In genomic region chr6:71624723-71625122, GRCm38 (mm10) we compare ENCODE assay signal across 25 mouse cellular contexts. TPM values are rescaled to one million over a fixed set of nuclear protein-coding genes. Genes with fewer than 3 reads are reported as not detected.
A peak's percentile ranks its signal among the peaks of the same experiment; 100 is the strongest.
DNase-seq lines count a peak whose midpoint lies in the region; ATAC-seq and TF ChIP-seq lines count a peak whose summit lies in the region.
"Had no signal": no experiment of that assay in that cellular context is flagged by ENCODE, and none has a peak within 500 bp of the region (broad histone marks: within the 10 kb centered on the region; RNA-seq: fewer than 3 reads in every experiment).

No protein-coding gene starts in this region.

- no peak overlapping the region for H3K27ac ChIP-seq in limb, embryonic 14.5 days (replicated peaks; ENCODE audit: low read depth, low read length)
- H3K27ac ChIP-seq in limb, embryonic 10.5 days: no peak overlapping the region
- H3K27ac ChIP-seq in embryonic facial prominence, embryonic 13.5 days: 0 out of 2 replicates have a peak overlapping the region, but pooled peaks have one; percentile 33
- H3K27ac ChIP-seq: embryonic facial prominence, embryonic 15.5 days; heart, adult 2 months; heart, embryonic 10.5 days; heart, embryonic 13.5 days; hindbrain, embryonic 14.5 days; hindbrain, postnatal 0 days had no signal

- peaks cover 14% of the 10 kb centered on the region for H3K4me1 ChIP-seq in limb, embryonic 14.5 days (ENCODE audit: control insufficient read depth, insufficient read depth, low read length)
- peaks cover 10% of the 10 kb centered on the region for H3K4me1 ChIP-seq in limb, embryonic 10.5 days
- H3K4me1 ChIP-seq in embryonic facial prominence, embryonic 13.5 days: peaks cover 9% of the 10 kb centered on the region
- H3K4me1 ChIP-seq: heart, embryonic 10.5 days had no signal

- peak; percentile 53; the same call in 1 of the 2 replicates for ATAC-seq in limb, embryonic 14.5 days (ENCODE audit: low FRiP score, low read depth)
- no peak for ATAC-seq in embryonic facial prominence, embryonic 13.5 days (ENCODE audit: insufficient number of reproducible peaks, insufficient read depth, low FRiP score, low TSS enrichment, low read depth)
- ATAC-seq: activated CD4-positive, CD25-positive, alpha-beta regulatory T cell, adult 4 months; CD4-positive, CD25-positive, alpha-beta regulatory T cell, adult 4 months; forebrain, embryonic 14.5 days; forebrain, postnatal 0 days; hindbrain, postnatal 0 days; intestine, postnatal 0 days had no signal

- H3K4me3 ChIP-seq in limb, embryonic 14.5 days (replicated peaks; ENCODE audit: low read length): no peak overlapping the region
- no peak overlapping the region for H3K4me3 ChIP-seq in limb, embryonic 10.5 days
- H3K4me3 ChIP-seq in embryonic facial prominence, embryonic 13.5 days: no peak overlapping the region
- H3K4me3 ChIP-seq: embryonic facial prominence, embryonic 15.5 days; heart, adult 2 months; heart, embryonic 10.5 days; heart, embryonic 13.5 days had no signal

- no peaks in the 10 kb centered on the region for H3K9me3 ChIP-seq in limb, embryonic 14.5 days (ENCODE audit: control insufficient read depth, low read length)
- no peaks in the 10 kb centered on the region for H3K9me3 ChIP-seq in limb, embryonic 10.5 days (replicated peaks)
- H3K9me3 ChIP-seq in embryonic facial prominence, embryonic 13.5 days: no peaks in the 10 kb centered on the region
- H3K9me3 ChIP-seq: embryonic facial prominence, embryonic 15.5 days; heart, embryonic 10.5 days; heart, embryonic 13.5 days had no signal

- no peak for DNase-seq in limb, embryonic 14.5 days (ENCODE audit: low spot score)
- no peak for DNase-seq in limb, embryonic 10.5 days (ENCODE audit: low spot score)
- peak; percentile 10 for DNase-seq in hindlimb bud, embryonic 11.5 days (ENCODE audit: extremely low spot score, low read depth, low spot score)
- no peak for DNase-seq in lung, postnatal 14 days
- DNase-seq in spleen, postnatal 14 days (ENCODE audit: low spot score in 2 of 2): no peak
- DNase-seq: adrenal gland, postnatal 10 days; adrenal gland, postnatal 36 days; cerebellum, adult 18-20 months; cerebellum, adult 9-10 months; cerebellum, postnatal 14 days; forebrain, postnatal 0 days; gastrocnemius, postnatal 25 days; heart, adult 2 months; heart, postnatal 14 days; heart, postnatal 4 days had no signal

- H3K27me3 ChIP-seq in limb, embryonic 14.5 days (ENCODE audit: control insufficient read depth, insufficient read depth, low read length): no peaks in the 10 kb centered on the region
- no peaks in the 10 kb centered on the region for H3K27me3 ChIP-seq in limb, embryonic 10.5 days (ENCODE audit: low read depth, poor library complexity, severe bottlenecking)
- H3K27me3 ChIP-seq in embryonic facial prominence, embryonic 13.5 days: no peaks in the 10 kb centered on the region
- H3K27me3 ChIP-seq: embryonic facial prominence, embryonic 15.5 days; heart, embryonic 13.5 days had no signal

- H3K4me2 ChIP-seq in limb, embryonic 14.5 days (replicated peaks; ENCODE audit: low read depth, low read length, severe bottlenecking): no peak overlapping the region
- H3K4me2 ChIP-seq in embryonic facial prominence, embryonic 13.5 days: no peak overlapping the region
- H3K4me2 ChIP-seq: embryonic facial prominence, embryonic 15.5 days; heart, embryonic 13.5 days; hindbrain, embryonic 14.5 days had no signal

- H3K36me3 ChIP-seq in limb, embryonic 14.5 days (ENCODE audit: control insufficient read depth, insufficient read depth, low read length): peaks cover 75% of the 10 kb centered on the region
- H3K36me3 ChIP-seq in limb, embryonic 10.5 days: peaks cover 99% of the 10 kb centered on the region
- H3K36me3 ChIP-seq in embryonic facial prominence, embryonic 13.5 days: peaks cover 73% of the 10 kb centered on the region

- H3K9ac ChIP-seq in limb, embryonic 14.5 days (ENCODE audit: low read depth, low read length, severe bottlenecking): no peak overlapping the region
- no peak overlapping the region for H3K9ac ChIP-seq in embryonic facial prominence, embryonic 13.5 days
- H3K9ac ChIP-seq: embryonic facial prominence, embryonic 15.5 days; forebrain, postnatal 0 days; heart, embryonic 13.5 days; hindbrain, embryonic 14.5 days had no signal

- no peak for TF ChIP-seq POLR2A in limb, embryonic 14.5 days (IDR thresholded peaks at IDR 0.05; ENCODE audit: borderline replicate concordance, extremely low read depth, insufficient read depth, insufficient read length)

RNA-seq across cellular contexts. Expression of gene Kdm3a, which starts 8.1 kb away (rescaled TPM):
- 54.8 and 58.1 TPM in 2 replicates for polyA plus RNA-seq in limb, embryonic 14.5 days (2012; rRNA removed)
- polyA plus RNA-seq in limb, embryonic 14.5 days (2014; fragmentation: Nextera tagmentation; extraction: Ambion mirVana): 36.9 and 37.9 TPM in 2 replicates
- 55.7 and 69.4 TPM in 2 replicates for polyA plus RNA-seq in limb, embryonic 10.5 days (2016; fragmentation: Nextera tagmentation; extraction: Ambion mirVana)
- polyA plus RNA-seq in embryonic facial prominence, embryonic 13.5 days (2015; fragmentation: Nextera tagmentation; extraction: Ambion mirVana): 52.8 and 56.4 TPM in 2 replicates
